Mouse (Mus musculus): ENCODE results near the gene Clic4.
"Not testable (repeated sequence)": the region's sequence is repeated elsewhere in the genome, so short reads cannot be mapped to it uniquely, and the experiment has no call there.

Clic4 gene

DNA sequence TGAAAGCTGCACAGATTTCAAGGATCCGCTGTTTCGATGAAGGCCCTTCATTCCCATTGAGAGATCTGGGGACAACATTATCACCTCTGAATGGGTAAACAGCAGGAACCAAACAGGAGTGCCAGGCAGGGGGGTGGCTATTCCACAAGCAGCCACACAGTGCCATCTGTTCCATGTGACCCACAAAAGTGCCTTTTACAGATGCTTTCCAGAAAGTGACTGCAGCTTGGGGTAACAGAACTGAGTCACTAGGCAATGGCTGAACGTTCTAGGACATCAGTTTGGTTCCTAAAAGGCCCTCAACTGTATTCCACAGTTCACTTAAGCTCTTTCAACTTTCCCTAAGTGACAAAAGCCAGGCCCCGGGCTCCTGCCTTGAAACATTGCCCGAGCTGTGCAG, 42.0 kb downstream of the Clic4 start:
- no peak for DNase-seq

DNA sequence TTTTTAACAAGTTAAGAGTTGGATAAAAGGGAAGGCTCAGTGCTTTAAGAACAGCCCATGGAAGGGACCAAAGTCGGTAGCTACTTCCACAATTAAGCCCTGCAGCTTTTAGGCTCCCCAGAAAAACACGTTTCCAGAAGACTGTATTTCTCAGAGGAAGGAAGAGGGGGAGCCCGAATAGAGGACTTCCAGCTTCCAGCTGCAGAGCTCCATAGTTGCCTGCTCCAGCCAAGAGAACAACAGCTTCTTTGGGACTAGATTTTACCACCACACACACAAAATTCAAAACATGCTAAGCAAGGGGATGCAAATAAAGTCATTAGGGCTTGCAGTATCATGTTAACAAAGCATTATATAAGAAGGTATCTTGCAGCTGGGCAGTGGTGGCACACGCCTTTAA, 42.7 kb downstream of the Clic4 start:
- no peak for DNase-seq

DNA sequence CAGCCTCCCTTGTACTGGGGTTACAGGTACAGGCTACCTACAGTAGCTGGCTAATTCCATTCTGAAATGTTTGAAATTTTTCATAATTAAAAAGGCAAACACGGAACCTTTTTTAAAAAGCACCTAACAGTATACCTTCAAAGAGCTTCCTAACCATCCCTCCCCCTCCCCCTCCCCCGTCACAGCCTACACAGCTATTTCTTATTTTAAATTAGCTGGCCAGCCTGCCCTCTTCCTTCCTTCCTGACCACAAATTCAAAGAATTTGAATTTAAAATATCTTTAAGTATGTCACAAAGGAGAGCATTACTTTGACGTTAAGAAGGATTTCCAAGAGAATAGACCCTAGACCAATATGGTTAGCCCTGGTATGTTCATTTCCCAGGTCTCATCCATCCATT, 44.5 kb downstream of the Clic4 start:
- DNase-seq = no peak

DNA sequence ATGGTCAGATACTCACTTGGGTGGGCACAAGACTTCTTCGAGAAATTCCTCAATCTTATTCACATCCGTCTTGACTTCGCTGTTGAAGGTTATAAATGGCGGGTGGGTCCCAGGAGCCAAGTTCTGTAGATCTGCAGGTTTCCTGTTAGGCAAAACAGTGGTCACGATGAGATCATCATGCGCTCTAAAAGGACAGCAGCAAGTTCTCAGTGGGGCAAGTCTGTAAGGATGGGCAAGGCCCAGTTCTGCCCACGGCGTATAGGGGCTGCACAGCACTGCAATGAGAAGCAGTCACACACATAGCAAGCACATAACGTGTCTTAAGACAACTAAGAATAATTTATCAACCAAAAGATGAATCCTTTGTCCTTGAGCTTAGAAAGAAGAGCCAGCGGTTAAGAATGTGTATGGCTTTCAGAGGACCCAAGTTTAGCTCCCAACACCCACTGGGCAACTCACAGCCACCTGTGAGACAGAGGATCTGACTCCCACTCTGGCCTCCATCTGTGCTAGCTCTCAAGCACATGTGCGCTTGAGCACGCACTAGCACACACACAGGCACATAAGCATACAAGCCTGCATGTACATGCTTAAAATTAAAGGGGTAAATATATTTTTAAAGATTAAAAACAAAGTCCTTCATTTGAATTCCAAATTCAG, 46.5 kb downstream of the Clic4 start:
- DNase-seq = no peak

DNA sequence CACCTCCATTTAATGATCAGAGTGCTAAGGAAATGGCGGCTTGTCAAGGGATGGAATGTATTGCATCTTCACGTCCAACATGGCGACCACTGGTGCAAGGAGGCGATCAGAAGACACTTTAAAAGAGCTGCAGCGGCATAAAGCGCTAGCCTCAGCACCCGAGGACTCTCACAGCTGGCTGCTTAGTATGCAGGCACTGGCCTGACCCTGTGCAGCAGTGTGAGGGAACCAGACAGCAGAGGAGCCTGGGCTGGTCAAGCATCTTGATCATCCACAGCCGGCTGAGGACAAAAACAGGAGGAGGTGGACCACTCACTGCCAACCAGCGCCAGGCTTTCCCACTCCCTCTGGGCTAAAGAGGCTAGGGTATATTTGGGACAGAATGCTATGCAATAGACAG, 48.8 kb downstream of the Clic4 start:
- DNase-seq = no peak

DNA sequence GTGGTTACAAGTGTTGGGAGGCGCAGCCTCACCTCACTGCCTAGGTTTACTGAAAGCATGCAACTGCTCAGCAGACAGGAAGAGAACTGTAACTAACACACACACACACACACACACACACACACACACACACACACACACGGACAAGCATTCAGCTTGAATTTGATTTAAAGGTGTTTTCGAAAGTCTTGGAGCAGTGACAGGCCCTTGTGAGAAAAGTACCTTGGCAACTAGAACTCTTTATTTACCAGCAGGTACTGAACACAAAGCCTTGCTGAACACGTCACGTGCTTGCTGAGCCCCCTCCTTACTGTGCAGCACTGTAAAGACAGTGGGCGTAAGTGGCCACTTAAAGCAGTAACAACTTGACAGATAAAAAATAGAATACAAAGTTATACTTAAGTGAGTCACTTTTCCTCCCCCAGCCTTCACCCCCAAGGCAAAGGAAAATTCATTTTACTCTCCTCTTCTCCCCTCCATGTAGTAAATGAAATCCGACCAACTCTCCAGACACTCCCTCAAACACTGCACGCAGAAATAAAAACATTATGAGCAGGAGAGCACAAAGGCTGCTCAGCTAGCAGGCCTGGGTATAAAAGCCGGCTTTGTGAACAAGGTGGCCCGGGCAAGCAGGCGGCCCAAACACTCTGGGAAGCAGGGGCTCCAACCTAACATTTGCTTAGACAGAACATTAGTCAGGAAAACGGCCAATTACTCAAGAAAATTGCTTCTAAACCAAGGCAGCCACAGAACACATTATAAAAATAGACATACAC, 50.8 kb downstream of the Clic4 start:
- DNase-seq = no peak

DNA sequence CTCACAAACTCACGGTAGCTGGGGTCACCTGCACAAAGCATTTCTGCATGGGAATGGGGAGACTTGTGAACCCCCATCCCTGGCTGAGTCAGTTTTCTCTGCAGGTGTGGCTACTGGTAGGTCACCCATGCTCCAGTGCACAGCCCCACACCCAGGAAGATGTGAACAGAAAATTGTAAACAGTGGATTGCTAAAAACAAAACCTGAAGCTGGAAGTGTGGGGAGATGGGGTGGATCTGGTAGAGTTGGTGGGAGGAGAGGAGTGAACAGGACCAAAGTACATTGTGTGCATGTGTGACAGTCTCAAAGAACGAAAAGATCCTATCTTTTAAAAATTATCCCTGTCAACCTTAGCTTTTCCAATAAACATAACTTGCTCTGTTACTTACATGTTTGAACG, 52.0 kb downstream of the Clic4 start:
- no peak for DNase-seq

DNA sequence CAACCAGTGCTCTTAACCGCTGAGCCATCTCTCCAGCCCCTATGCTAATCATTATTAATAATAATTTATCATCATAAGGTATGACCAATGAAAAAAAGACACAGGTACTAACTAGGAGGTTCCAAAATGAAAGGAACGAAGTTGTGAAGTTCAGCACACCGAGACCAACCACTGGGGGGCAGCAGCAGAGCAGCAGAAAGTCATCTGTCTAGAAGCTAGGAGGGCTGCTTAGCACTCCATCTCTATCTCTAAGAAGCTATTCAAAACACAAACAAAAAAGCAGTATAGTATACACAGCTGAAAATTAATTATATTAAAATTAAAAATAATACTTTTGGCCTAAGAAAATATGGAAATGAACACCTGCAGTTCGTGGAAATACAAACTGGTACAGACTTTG, 53.0 kb downstream of the Clic4 start:
- peak; percentile 82 for DNase-seq

DNA sequence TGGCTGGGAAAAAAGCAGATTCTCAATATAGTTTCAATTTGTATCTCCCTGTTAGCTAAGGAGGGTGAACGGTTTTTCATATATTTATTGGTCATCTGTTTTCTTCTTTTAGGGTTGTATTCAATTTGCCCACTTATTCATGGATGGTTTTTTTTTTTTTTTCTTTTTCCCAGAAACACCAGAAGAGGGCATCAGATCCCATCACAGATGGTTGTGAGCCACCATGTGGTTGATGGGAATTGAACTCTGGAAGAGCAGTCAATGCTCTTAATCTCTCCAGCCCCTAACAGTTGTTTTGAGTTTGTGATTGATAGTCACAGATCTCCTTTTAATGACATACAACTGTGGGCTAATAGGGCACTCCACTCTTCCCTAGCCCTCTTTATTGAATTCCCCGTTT, 62.8 kb downstream of the Clic4 start:
- no peak for DNase-seq

DNA sequence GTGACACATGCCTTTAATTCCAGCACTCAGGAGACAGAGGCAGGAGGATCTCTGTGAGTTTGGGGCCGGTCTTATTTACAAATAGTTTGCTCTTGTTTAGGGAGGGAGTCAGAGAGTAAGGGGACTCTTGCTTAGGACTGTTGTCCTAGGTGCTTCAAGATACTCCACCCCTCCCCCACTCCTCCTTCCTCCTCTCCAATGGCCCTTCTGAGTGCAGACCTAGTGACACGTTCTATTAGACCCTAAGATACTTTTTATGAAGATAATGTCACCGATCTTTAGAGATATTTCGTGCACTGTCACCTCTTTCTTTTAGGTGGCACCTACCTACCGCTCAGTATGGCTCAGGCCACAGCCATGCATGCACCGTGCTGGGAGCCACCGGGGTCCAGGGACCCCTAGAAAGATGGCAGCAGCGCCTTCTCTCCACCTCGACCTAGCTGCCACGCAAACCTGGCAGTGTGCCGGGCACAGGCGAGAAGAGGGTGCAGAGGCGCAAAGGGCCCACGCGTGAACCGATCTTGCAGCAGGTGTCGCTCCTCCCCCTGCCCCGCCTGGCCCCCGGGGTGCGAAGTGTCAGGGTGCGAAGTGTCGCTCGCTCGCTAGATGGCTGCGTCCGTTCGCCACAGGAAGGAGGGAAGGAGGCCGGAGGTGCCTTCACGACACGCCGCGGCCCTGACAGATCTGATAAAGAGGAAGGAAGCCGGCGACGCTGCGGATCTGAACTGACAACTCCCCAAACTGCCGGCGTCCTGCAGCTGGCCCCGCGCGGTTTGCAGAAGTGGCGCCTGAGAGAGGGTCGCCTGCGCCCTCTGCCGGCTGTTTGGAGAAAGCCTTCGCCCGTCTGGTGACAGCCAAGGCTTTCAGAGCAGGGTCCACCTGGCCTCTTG, 66.7 kb downstream of the Clic4 start:
- peak; percentile 88 for DNase-seq

DNA sequence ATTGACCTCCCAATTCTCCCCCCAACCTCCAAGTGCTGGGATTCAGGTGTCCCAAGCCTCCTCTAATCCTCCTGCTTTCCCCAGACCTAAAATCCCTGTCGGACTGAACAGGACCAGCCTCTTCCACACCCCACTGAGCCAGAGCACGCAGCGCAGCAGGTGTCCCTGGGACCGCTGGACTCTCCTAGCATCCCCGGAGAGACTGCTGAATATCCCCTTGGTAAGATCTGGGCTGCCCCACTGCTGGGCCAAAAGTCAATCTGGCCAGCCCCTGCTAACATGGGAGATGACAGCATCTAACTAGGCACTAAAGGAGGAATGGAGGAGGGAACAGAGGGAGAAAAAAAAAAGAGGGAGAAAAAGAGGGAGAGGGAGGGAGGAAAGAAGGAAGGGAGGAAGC, 67.4 kb downstream of the Clic4 start:
- DNase-seq = no peak

DNA sequence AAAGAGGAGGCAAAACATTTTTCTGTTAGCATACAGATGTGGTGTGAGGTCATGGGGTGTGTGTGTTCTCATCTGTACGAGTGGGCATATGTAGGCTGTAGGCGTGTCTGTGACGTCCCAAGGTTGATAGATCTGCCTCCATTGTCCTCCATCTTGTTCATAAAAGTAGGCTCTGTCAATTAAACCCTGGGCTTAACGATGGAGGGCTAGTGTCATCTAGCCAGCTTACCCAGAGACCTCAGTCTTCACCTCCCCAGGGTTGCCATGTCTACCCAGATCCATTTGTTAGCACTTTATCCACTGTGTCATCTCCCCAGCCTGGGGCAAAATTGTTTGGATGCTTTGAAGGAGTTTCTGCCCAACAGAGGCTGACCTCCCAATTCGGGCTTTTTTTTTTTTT, 67.9 kb downstream of the Clic4 start:
- DNase-seq = no peak

DNA sequence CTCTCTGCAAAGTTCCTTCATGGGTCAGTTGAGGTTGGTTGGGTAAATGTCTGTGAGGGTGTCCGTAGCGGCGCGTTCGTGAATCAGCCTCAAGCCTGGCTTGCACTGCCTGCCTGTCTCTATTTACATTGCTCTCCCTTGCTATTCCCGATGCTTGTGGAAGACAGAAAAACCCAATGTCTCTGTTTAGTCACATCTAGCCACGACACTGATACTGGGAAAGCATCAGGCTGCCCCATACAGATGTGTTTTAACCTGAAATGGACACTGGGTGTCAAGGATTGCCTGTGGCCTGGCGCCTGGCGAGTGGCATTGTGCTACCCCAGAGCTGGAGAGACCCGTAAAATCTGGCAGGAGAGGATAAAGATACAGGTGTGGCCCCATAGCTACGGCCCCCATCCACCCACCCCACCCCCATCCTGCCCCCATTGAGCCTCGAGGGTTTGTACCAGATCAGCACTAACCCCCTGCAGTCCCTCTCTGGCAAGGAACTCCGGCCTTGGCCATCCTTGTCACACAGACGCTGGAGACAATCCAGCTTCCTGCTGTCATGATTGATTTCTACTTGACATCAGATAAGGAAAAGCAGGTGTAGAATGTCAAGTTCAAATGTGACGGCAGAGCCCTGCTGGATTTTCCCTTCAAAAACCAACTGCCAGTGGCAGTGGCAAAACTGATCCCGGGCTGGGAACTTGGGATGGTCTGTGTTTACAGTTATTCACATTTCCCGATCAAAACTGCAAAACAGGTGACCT, 68.6 kb downstream of the Clic4 start:
- no peak for DNase-seq

DNA sequence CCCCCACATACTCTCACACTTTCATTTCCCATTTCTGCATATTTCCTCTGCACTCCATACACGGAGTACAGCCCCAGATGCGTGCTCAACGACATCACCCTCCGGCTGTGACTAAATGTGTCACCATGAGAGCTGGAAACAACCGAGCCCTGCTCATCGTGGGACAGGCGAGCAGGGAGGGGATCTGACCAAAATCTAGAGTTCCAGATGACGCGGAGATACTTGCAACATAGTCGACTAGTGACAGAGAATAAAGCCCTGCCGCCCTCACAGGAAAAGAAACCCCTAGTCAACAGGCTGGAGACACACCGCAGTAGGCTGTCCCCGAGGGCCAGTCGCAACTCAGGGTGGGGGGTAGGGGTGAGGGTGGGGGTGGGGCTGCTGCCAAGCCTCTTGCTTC, 69.3 kb downstream of the Clic4 start:
- DNase-seq = peak; percentile 41

DNA sequence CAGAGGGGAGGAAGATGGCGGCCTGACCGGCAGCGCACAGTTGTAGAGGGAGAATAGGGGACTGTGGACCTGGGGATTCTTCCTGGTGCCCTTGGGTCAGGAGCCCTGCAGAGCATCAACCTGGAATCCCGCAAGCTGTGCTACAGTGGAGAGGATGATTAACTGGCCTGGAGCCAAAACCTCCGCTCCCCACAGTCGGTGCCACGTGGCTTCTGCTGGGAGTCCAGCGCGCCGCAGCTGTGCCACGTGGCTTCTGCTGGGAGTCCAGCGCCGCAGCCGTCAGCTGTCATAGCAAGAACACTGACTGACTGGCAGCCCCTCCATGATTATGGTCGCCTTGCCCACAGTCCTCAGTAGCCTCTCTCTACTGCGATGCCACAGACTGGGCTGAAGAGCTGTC, 70.8 kb downstream of the Clic4 start:
- DNase-seq = no peak

DNA sequence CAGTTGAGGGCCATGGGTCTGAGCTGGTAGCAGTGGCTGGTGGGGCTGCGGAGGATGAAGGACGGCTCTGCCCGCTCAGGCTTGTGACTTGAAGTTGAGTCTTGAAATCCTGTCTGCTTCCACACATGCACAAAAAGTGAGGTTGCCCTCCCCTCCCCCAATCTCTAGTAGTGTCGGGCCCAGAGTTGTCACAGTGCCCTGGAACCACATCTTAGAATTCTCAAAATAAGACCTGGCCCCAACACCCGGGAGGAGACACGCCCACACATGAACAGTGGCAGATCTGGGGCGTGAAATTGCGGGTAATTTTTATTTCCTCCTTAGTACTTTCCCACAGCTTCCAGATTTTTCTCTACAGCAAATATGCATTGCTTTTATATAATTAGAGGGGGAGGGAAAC, 74.8 kb downstream of the Clic4 start:
- no peak for DNase-seq

DNA sequence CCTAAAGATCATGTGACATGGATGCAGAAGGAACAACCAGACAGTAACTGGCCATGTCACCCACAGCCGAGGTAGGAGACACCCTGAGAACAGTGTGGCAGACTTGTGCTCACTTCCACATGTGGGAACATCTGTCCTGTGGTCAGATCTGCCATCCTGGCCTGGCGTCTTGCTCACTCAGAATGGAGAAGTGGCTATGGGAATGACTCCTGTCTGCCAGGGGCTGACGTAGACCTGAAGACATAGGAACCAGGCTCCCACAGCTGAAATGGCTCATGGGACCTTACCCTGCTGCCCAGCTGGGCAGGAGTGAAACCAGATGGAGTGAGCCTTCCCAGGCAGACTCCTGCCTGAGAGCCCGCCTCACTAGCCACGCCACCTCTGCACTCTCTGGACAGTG, 79.8 kb downstream of the Clic4 start:
- no peak for DNase-seq

DNA sequence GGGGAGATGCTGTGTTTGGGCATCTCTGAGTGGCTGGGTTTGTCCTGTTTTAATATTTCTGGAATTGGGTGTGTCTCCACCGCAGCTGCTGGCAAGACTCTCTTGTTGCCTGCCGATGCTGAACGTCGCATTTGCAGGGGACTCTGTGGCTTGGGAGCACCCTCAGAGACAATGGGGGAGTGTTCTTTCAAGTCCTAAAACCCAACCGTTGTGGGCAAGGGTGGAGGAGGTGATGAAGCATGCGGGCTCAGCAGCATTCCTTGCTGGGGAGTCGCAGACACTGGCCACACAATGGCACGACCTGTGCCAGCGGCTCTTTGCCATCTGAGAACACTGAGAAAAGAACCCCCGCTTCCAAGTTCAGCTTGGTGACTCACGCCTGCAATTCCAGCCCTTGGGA, 81.0 kb downstream of the Clic4 start:
- DNase-seq = no peak

DNA sequence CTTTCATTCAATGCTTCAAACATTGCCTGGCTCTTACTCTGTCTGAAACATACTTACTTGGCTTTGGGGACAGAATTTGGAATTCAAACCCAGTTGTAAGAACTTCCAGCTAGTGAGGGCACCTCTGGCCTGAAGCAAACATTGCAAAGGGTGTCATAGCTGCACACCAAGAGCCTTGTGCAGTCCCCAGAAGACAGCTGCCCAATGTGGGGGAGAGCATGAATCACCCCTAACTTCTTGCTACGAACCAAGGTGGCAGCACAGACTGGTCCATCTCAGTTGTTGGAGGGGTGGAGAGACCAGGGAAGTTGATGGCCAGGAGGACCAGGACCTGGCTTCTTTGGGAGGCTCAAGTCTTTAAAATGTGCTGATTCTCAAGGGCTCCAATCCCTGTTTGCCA, 81.4 kb downstream of the Clic4 start:
- DNase-seq = no peak

DNA sequence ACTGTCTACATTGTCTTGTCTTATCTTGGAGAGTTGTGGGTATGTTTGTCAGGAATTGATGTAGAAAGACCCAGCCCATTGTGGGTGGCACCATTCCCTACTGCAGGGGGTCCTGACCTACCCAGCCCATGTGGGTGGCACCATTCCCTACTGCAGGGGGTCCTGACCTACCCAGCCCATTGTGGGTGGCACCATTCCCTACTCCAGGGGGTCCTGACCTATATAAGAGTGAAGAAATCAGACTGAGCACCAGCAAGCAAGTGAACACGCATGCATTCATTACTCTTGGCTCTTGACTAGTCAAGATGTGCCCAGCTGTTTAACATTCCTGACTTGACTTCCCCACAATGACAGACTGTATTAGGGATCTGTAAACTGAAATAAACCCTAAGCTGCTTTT, 82.2 kb downstream of the Clic4 start:
- no peak for DNase-seq

DNA sequence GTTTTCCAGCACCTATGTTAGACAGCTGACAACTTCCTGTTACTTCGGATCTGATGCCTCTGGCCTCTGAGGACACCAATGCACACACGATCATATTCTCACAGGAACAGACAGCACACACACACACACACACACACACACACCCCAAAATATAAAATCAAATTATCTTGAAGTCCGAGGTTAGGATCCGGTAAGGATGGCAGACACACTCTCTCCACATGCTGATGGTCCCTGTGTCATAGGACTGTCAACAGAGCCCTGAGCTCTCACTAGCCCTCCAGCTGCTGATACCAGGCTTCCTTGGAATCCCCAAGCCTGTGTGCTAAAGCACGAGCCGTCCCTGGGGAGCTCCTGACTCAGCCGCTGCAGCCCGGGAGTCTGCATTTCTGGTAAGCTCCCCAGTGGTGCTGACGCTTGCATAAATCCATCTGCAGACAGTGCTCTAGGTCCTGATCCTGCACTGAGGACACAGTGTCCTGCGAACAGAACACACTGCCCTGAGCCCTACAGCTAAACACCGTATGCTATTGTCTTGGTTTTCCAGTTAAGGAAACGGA, 83.1 kb downstream of the Clic4 start:
- DNase-seq = no peak

DNA sequence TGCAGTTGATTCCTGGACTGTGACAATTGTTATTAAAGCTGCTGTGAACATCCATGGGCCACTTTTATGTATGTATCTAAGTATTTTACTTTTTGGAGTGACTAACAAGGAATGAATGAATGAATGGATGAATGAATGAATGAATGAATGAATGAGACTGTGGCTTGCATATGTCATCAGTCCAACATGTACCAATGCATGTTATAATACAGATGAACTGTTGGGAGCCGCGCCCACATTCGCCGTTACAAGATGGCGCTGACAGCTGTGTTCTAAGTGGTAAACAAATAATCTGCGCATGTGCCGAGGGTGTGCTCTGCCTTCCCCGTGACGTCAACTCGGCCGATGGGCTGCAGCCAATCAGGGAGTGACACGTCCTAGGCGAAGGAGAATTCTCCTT, 88.3 kb downstream of the Clic4 start:
- DNase-seq = not testable (repeated sequence)

DNA sequence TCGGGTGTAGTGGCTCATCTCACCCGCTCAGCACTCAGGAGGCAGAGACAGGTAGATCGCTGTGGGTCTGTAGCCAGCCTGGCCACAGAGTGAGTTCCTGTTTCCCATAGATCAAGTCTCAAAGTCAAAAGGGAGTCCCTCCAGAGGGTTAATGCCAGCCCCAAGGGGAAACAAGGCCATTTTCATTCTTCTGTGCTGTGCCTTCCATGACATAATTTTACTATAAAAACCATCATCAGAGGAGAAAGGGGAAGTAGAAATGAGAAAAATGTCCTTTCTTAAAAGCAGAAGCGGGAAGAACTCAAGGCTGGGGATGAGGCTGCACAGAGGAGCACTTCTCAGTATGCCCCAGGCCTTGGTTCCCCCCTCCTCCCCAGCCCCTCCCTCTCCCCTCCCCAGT, 90.8 kb downstream of the Clic4 start:
- DNase-seq = no peak
